Mouse (Mus musculus) bone marrow macrophage, adult 2 months (primary cell): ENCODE measurements around the gene N4bp1.

Source experiments
- CTCF ChIP-seq: IDR thresholded peaks from 2 replicates; pipeline ENCODE4 v1.5.1; 2012; ENCODE audit warnings: low read depth, mild to moderate bottlenecking, low read length, moderate library complexity
- POLR2A ChIP-seq: IDR thresholded peaks from 2 replicates; pipeline ENCODE4 v1.6.1; 2012; ENCODE audit warnings: mild to moderate bottlenecking, low read depth, low read length, borderline replicate concordance

- no peak for TF ChIP-seq CTCF
- TF ChIP-seq POLR2A, result no peak
Measured at GRCm38 (mm10) chr8:86760746-86761145, 124.3 kb downstream of the N4bp1 start.
